Mouse (Mus musculus): Measurements from ENCODE around the gene Arhgef28. TPM values are rescaled to one million over a fixed set of nuclear protein-coding genes. Genes with fewer than 3 reads are reported as not detected.

Arhgef28 gene
- polyA plus RNA-seq, 2 experiments: 0.11 to 0.52 TPM

DNA sequence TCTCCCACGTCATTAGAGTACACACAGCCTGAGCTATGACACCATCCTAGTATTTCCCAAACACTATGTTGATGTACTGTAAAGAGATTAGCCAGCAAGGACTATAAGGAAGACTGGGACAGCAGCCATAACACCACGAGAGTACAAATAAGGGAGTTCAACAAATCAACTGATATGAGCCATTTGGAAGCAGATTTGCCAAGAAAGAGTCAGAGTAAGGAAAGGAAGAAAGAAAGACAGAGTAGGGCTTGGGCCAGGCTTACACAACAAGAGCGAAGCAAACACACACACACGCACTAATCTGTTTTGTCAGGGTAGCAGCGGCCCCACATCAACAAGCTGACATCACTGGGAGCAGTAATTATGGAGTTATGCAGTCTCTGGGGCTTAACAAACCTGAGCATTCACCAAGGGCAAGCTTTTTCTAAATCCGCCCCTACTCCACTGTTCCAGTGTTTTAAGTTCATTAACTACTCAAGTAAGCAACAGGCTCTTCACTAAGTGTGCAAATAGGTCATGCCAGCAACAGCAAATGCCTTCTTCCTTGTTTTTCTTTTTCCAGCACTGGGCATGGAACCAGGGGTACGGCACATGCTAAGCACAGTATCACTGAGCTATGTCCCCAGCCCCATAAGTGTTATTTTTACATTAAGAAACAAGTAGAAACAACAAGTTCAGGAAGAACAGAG is 88.5 kb downstream of the Arhgef28 start:
- H3K9ac ChIP-seq (replicated peaks): no peak overlapping the region
- no peaks in the 10 kb centered on the region for H3K4me1 ChIP-seq (replicated peaks; ENCODE audit: control insufficient read depth in 2 of 2, insufficient read depth in 2 of 2, low read length in 1 of 2)
- no peak overlapping the region for H3K4me2 ChIP-seq (ENCODE audit: low read depth)
- ATAC-seq (ENCODE audit: insufficient read depth) (no peak), DNase-seq (ENCODE audit: low read depth in 3 of 3, low spot score in 3 of 3) (no peak)
- H3K9me3 ChIP-seq (ENCODE audit: control insufficient read depth, low read length): no peaks in the 10 kb centered on the region
- no peak overlapping the region for H3K27ac ChIP-seq
- TF ChIP-seq CTCF (IDR thresholded peaks at IDR 0.05; ENCODE audit: low read depth) (no peak), EP300 (IDR thresholded peaks at IDR 0.05; ENCODE audit: low read depth) (no peak)
- WGBS (ENCODE audit: insufficient replicate concordance): 58% methylated on average over 7 of the region's 7 CpGs
- no peak overlapping the region for H3K4me3 ChIP-seq (ENCODE audit: insufficient read depth in 1 of 2, low read depth in 2 of 2, low read length in 2 of 2)
- no peaks in the 10 kb centered on the region for H3K27me3 ChIP-seq (ENCODE audit: control insufficient read depth, insufficient read depth, low read length)
- H3K36me3 ChIP-seq (replicated peaks; ENCODE audit: control insufficient read depth, insufficient read depth, low read depth): no peaks in the 10 kb centered on the region

DNA sequence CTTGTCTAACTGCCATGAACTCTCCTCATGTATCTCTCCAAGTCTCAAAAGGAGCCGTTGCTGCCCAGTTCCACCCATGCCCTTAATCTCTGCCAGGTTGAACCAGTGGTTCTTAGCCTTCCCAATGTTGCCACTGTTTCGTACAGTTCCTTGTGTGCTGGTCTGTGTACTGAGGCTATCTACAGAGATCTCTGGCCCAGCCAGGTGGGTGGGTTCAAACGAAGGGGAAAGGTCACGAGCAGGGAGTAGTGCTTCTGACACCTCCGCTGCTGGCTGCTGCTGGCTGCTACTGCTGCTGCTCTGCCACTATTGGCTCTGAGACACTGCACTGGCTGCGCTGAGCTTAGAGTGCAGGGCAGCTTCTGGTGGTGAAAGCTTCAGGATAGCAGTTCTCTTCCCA is 90.6 kb downstream of the Arhgef28 start:
- ATAC-seq (ENCODE audit: insufficient read depth) (no peak), DNase-seq (ENCODE audit: low read depth in 3 of 3, low spot score in 3 of 3) (no peak)
- H3K4me2 ChIP-seq (ENCODE audit: low read depth): no peak overlapping the region
- no peak overlapping the region for H3K9ac ChIP-seq (replicated peaks)
- H3K27ac ChIP-seq: no peak overlapping the region
- no peaks in the 10 kb centered on the region for H3K27me3 ChIP-seq (ENCODE audit: control insufficient read depth, insufficient read depth, low read length)
- TF ChIP-seq EP300 (IDR thresholded peaks at IDR 0.05; ENCODE audit: low read depth) (no peak), CTCF (IDR thresholded peaks at IDR 0.05; ENCODE audit: low read depth) (no peak)
- 53% methylated on average over 6 of the region's 6 CpGs for WGBS (ENCODE audit: insufficient replicate concordance)
- no peaks in the 10 kb centered on the region for H3K36me3 ChIP-seq (replicated peaks; ENCODE audit: control insufficient read depth, insufficient read depth, low read depth)
- H3K4me3 ChIP-seq (ENCODE audit: insufficient read depth in 1 of 2, low read depth in 2 of 2, low read length in 2 of 2): no peak overlapping the region
- no peaks in the 10 kb centered on the region for H3K9me3 ChIP-seq (ENCODE audit: control insufficient read depth, low read length)
- H3K4me1 ChIP-seq (replicated peaks; ENCODE audit: control insufficient read depth in 2 of 2, insufficient read depth in 2 of 2, low read length in 1 of 2): no peaks in the 10 kb centered on the region

DNA sequence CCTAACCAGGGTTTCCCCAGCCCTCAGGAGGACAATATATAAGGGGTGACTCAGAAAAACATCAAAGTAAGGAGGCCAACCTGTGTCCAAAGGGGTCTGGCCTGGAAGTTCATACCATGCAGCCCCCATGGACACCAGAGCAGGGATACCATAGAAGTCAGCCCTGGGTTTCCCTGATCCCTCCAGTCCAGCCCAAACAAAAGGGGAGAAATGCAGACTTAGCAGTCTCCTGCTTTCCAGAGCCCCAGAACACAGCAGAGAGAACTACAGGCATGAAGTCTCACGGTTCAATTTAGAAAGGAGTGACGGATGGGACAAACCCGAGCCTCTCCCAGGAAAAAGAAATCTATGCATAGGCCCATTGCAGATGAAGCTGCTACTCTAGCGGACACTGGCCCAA is 91.2 kb downstream of the Arhgef28 start:
- Histone ChIP-seq H3K27me3 (ENCODE audit: control insufficient read depth, insufficient read depth, low read length) (no peaks in the 10 kb centered on the region), H3K36me3 (replicated peaks; ENCODE audit: control insufficient read depth, insufficient read depth, low read depth) (no peaks in the 10 kb centered on the region), H3K4me3 (ENCODE audit: insufficient read depth in 1 of 2, low read depth in 2 of 2, low read length in 2 of 2) (no peak overlapping the region), H3K4me1 (replicated peaks; ENCODE audit: control insufficient read depth in 2 of 2, insufficient read depth in 2 of 2, low read length in 1 of 2) (no peaks in the 10 kb centered on the region), H3K4me2 (ENCODE audit: low read depth) (no peak overlapping the region), H3K27ac (no peak overlapping the region), H3K9me3 (ENCODE audit: control insufficient read depth, low read length) (no peaks in the 10 kb centered on the region), H3K9ac (replicated peaks) (no peak overlapping the region)
- WGBS (ENCODE audit: insufficient replicate concordance): 69% methylated on average over 4 of the region's 4 CpGs
- no peak for TF ChIP-seq EP300 (IDR thresholded peaks at IDR 0.05; ENCODE audit: low read depth)
- TF ChIP-seq CTCF (IDR thresholded peaks at IDR 0.05; ENCODE audit: low read depth): no peak
- DNase-seq (ENCODE audit: low read depth in 3 of 3, low spot score in 3 of 3) (no peak), ATAC-seq (ENCODE audit: insufficient read depth) (no peak)

DNA sequence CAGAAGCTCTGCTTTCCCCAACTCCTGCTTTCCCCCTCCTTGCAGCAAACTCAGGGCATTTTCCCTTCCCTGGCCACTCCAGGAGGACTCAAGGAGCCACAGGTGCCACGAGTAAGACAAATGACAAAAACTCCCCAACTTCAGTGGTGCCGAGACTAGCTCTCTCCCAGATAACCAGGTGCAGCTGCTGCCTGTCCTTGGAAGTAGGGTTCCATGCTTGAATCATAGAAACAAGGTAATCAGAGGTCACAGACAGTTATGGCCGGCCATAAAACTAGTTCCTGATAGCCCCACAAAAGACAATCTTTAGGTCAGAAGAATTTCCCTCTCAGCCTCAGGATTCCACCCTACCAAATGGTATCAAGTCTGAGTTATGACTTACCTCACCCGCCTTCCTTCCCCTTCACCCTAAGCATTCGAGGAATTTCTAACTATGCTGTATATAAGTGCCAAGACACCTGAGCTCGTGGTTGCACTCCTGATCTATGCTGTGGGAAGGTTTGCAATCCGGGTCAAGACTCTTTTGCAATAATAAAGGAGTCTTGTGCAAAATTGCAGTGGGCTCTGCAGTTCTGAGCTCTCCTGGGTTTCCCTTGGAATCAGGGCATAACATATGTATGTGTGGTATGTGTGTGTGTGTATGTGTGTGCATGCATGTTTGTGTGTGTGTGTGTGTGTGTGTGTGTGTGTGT is 93.3 kb downstream of the Arhgef28 start:
- Histone ChIP-seq H3K9me3 (ENCODE audit: control insufficient read depth, low read length) (no peaks in the 10 kb centered on the region), H3K27me3 (ENCODE audit: control insufficient read depth, insufficient read depth, low read length) (no peaks in the 10 kb centered on the region), H3K36me3 (replicated peaks; ENCODE audit: control insufficient read depth, insufficient read depth, low read depth) (no peaks in the 10 kb centered on the region), H3K4me2 (ENCODE audit: low read depth) (no peak overlapping the region), H3K27ac (no peak overlapping the region), H3K4me1 (replicated peaks; ENCODE audit: control insufficient read depth in 2 of 2, insufficient read depth in 2 of 2, low read length in 1 of 2) (no peaks in the 10 kb centered on the region), H3K9ac (replicated peaks) (no peak overlapping the region), H3K4me3 (ENCODE audit: insufficient read depth in 1 of 2, low read depth in 2 of 2, low read length in 2 of 2) (no peak overlapping the region)
- no peak for ATAC-seq (ENCODE audit: insufficient read depth)
- TF ChIP-seq EP300 (IDR thresholded peaks at IDR 0.05; ENCODE audit: low read depth) (no peak), CTCF (IDR thresholded peaks at IDR 0.05; ENCODE audit: low read depth) (no peak)
- 44% methylated on average over 7 of the region's 7 CpGs for WGBS (ENCODE audit: insufficient replicate concordance)
- no peak for DNase-seq (ENCODE audit: low read depth in 3 of 3, low spot score in 3 of 3)

DNA sequence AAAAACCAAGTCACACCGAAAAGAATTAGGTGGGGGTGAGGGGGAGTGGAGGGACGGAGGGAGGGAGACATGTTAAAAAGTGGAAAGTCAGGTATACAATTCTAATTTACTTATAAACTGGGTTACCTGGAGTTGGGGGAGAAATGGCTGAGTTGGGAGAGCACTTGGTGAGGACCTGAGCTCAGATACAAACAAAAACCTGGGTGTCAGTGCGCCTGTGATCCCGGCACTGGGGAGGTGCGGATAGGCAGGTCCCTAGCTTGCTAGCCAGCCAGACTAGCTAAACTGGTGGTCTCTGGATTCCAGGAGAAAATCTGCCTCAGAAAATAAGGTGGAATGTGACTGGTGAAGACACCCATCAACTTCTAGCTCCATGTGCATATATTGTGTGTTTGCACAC is 94.7 kb downstream of the Arhgef28 start:
- Histone ChIP-seq H3K36me3 (replicated peaks; ENCODE audit: control insufficient read depth, insufficient read depth, low read depth) (no peaks in the 10 kb centered on the region), H3K9ac (replicated peaks) (no peak overlapping the region), H3K4me2 (ENCODE audit: low read depth) (no peak overlapping the region), H3K27me3 (ENCODE audit: control insufficient read depth, insufficient read depth, low read length) (no peaks in the 10 kb centered on the region), H3K4me1 (replicated peaks; ENCODE audit: control insufficient read depth in 2 of 2, insufficient read depth in 2 of 2, low read length in 1 of 2) (no peaks in the 10 kb centered on the region), H3K27ac (no peak overlapping the region), H3K9me3 (ENCODE audit: control insufficient read depth, low read length) (no peaks in the 10 kb centered on the region), H3K4me3 (ENCODE audit: insufficient read depth in 1 of 2, low read depth in 2 of 2, low read length in 2 of 2) (no peak overlapping the region)
- 71% methylated on average over 5 of the region's 5 CpGs for WGBS (ENCODE audit: insufficient replicate concordance)
- ATAC-seq (ENCODE audit: insufficient read depth) (no peak), DNase-seq (ENCODE audit: low read depth in 3 of 3, low spot score in 3 of 3) (no peak)
- TF ChIP-seq EP300 (IDR thresholded peaks at IDR 0.05; ENCODE audit: low read depth): no peak
- no peak for TF ChIP-seq CTCF (IDR thresholded peaks at IDR 0.05; ENCODE audit: low read depth)

Measured in liver, embryonic 14.5 days (tissue).